Mouse (Mus musculus) kidney, postnatal 36 days (tissue): ENCODE measurements around the gene Rnf166.

ENCODE experiments used
- DNase-seq, 2 experiments: peaks; one replicate each; pipeline ENCODE4 v3.0.0; 2021 to 2022; ENCODE audit warnings: mixed read lengths in 2 of 2

The Rnf166 gene

GRCm38 (mm10) chr8:122437708-122438331 is 38.0 kb downstream of the Rnf166 start:
- no peak for DNase-seq

- no peak for DNase-seq
These were observed 39.2 kb downstream of the Rnf166 start for GRCm38 (mm10) chr8:122436586-122437125.

- DNase-seq, result no peak
These were observed 39.7 kb downstream of the Rnf166 start for GRCm38 (mm10) chr8:122436146-122436545.

GRCm38 (mm10) chr8:122435375-122435774 is 40.5 kb downstream of the Rnf166 start:
- DNase-seq, result no peak

GRCm38 (mm10) chr8:122433269-122433905 is 42.5 kb downstream of the Rnf166 start:
- DNase-seq, result no peak

- peak; percentile 87 to 92 for DNase-seq
These were observed 43.2 kb downstream of the Rnf166 start, which contains the start of gene Cyba for GRCm38 (mm10) chr8:122432443-122433268. Cyba (minus strand) TSS chr8:122432930.

- DNase-seq, result peak; percentile 51 to 77
These were observed 44.0 kb downstream of the Rnf166 start for GRCm38 (mm10) chr8:122431694-122432442.

GRCm38 (mm10) chr8:122430646-122431045 is 45.2 kb downstream of the Rnf166 start:
- peak; percentile 67 to 82 for DNase-seq

- DNase-seq, result peak; percentile 48 to 55
These were observed 45.7 kb downstream of the Rnf166 start for GRCm38 (mm10) chr8:122430058-122430636.

- no peak for DNase-seq
These were observed 47.7 kb downstream of the Rnf166 start for GRCm38 (mm10) chr8:122428163-122428562.

GRCm38 (mm10) chr8:122427607-122428006 is 48.3 kb downstream of the Rnf166 start:
- DNase-seq, result no peak

- DNase-seq, result no peak
These were observed 49.7 kb downstream of the Rnf166 start for GRCm38 (mm10) chr8:122426145-122426544.

- peak; percentile 60 to 78 for DNase-seq
These were observed 52.2 kb downstream of the Rnf166 start for GRCm38 (mm10) chr8:122423659-122424058.

GRCm38 (mm10) chr8:122423217-122423616 is 52.6 kb downstream of the Rnf166 start:
- DNase-seq, result no peak

GRCm38 (mm10) chr8:122421376-122422070 is 54.3 kb downstream of the Rnf166 start, which contains the start of gene Il17c:
Il17c (plus strand) TSS chr8:122422020.
- peak; percentile 35 to 57 for DNase-seq

GRCm38 (mm10) chr8:122419881-122420555 is 55.8 kb downstream of the Rnf166 start:
- no peak for DNase-seq
